Mouse (Mus musculus) heart, postnatal 0 days (tissue): ENCODE results near the gene Mthfsd.

ENCODE experiments used
- CTCF ChIP-seq: IDR thresholded peaks from 2 replicates; pipeline ENCODE4 v1.5.1; 2016; ENCODE audit warnings: antibody characterized with exemption, control low read depth, low read depth
- EP300 ChIP-seq: IDR thresholded peaks from 2 replicates; pipeline ENCODE4 v1.6.1; 2016; ENCODE audit warnings: antibody characterized with exemption, low read depth

DNA sequence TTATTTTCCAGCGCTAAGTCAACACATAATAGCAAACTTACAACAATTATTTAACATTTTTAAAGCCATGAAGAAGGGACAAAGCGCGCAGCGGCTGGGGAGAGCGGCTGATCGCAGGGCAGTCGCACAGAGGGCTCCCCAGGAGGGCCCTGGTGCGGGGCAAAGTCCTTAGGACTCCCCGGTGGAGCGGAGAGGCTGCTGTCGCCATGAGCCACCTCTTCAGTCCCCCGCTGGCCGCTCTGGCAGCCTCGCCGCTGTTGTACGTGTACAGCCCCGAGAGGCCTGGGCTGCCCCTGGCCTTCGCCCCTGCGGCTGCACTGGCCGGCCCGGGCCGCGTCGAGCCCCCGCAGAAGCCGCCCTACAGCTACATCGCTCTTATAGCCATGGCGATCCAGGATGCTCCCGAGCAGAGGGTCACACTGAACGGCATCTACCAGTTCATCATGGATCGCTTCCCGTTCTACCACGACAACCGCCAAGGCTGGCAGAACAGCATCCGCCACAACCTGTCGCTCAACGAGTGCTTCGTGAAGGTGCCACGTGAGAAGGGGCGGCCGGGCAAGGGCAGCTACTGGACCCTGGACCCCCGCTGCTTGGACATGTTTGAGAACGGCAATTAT, 19.7 kb upstream of the Mthfsd start, which contains the start of gene Foxl1:
- TF ChIP-seq CTCF = no peak
- no peak for TF ChIP-seq EP300
